Mouse (Mus musculus): ENCODE results near the gene Dtnbp1. TPM values are rescaled to one million over a fixed set of nuclear protein-coding genes. Genes with fewer than 3 reads are reported as not detected.

The Dtnbp1 gene
- total and polyA plus RNA-seq, 2 experiments, result 32.5 to 57.4 TPM

GRCm38 (mm10) chr13:44932307-44933264, 69.4 kb downstream of the Dtnbp1 start:
- no peak for TF ChIP-seq POLR2A (IDR thresholded peaks at IDR 0.05; ENCODE audit: extremely low read depth, insufficient read depth, low read length)
- TF ChIP-seq CTCF (IDR thresholded peaks at IDR 0.05; ENCODE audit: low read depth, low read length), result no peak
- Histone ChIP-seq H3K9ac (ENCODE audit: low read depth, low read length) (no peak overlapping the region), H3K27ac (replicated peaks; ENCODE audit: insufficient read depth, low read depth, low read length) (no peak overlapping the region), H3K27me3 (ENCODE audit: control insufficient read depth, insufficient read depth, low read length) (no peaks in the 10 kb centered on the region), H3K36me3 (ENCODE audit: control insufficient read depth, insufficient read depth, low read length) (peaks cover 9% of the 10 kb centered on the region; the same call in 1 of the 2 replicates), H3K4me3 (ENCODE audit: insufficient read depth, low read depth, low read length) (no peak overlapping the region), H3K4me1 (ENCODE audit: control insufficient read depth, insufficient read depth, low read length) (no peaks in the 10 kb centered on the region), H3K79me2 (ENCODE audit: control insufficient read depth, insufficient read depth, low read length) (no peaks in the 10 kb centered on the region; the same call in 1 of the 2 replicates)
- WGBS, result 90% methylated on average over 18 of the region's 18 CpGs
- no peak for DNase-seq (ENCODE audit: extremely low read depth, low read depth, low spot score)

GRCm38 (mm10) chr13:44926311-44926710, 75.6 kb downstream of the Dtnbp1 start:
- 59% methylated on average over 2 of the region's 2 CpGs for WGBS
- Histone ChIP-seq H3K27me3 (ENCODE audit: control insufficient read depth, insufficient read depth, low read length) (no peaks in the 10 kb centered on the region), H3K4me3 (ENCODE audit: insufficient read depth, low read depth, low read length) (no peak overlapping the region), H3K36me3 (ENCODE audit: control insufficient read depth, insufficient read depth, low read length) (peaks cover 34% of the 10 kb centered on the region), H3K4me1 (ENCODE audit: control insufficient read depth, insufficient read depth, low read length) (peaks cover 3% of the 10 kb centered on the region; the same call in 1 of the 2 replicates), H3K9ac (ENCODE audit: low read depth, low read length) (no peak overlapping the region), H3K79me2 (ENCODE audit: control insufficient read depth, insufficient read depth, low read length) (no peaks in the 10 kb centered on the region), H3K27ac (replicated peaks; ENCODE audit: insufficient read depth, low read depth, low read length) (no peak overlapping the region)
- DNase-seq (ENCODE audit: extremely low read depth, low read depth, low spot score), result no peak
- TF ChIP-seq CTCF (IDR thresholded peaks at IDR 0.05; ENCODE audit: low read depth, low read length), result no peak
- no peak for TF ChIP-seq POLR2A (IDR thresholded peaks at IDR 0.05; ENCODE audit: extremely low read depth, insufficient read depth, low read length)

- DNase-seq (ENCODE audit: extremely low read depth, low read depth, low spot score), result no peak
- Histone ChIP-seq H3K4me1 (ENCODE audit: control insufficient read depth, insufficient read depth, low read length) (peaks cover 3% of the 10 kb centered on the region; the same call in 1 of the 2 replicates), H3K79me2 (ENCODE audit: control insufficient read depth, insufficient read depth, low read length) (no peaks in the 10 kb centered on the region), H3K4me3 (ENCODE audit: insufficient read depth, low read depth, low read length) (no peak overlapping the region), H3K27ac (replicated peaks; ENCODE audit: insufficient read depth, low read depth, low read length) (no peak overlapping the region), H3K36me3 (ENCODE audit: control insufficient read depth, insufficient read depth, low read length) (peaks cover 44% of the 10 kb centered on the region), H3K27me3 (ENCODE audit: control insufficient read depth, insufficient read depth, low read length) (no peaks in the 10 kb centered on the region), H3K9ac (ENCODE audit: low read depth, low read length) (no peak overlapping the region)
- no peak for TF ChIP-seq POLR2A (IDR thresholded peaks at IDR 0.05; ENCODE audit: extremely low read depth, insufficient read depth, low read length)
- TF ChIP-seq CTCF (IDR thresholded peaks at IDR 0.05; ENCODE audit: low read depth, low read length), result no peak
- 97% methylated on average over 2 of the region's 2 CpGs for WGBS
Measured at GRCm38 (mm10) chr13:44925173-44925572, 76.8 kb downstream of the Dtnbp1 start.

- no peak for TF ChIP-seq CTCF (IDR thresholded peaks at IDR 0.05; ENCODE audit: low read depth, low read length)
- TF ChIP-seq POLR2A (IDR thresholded peaks at IDR 0.05; ENCODE audit: extremely low read depth, insufficient read depth, low read length), result no peak
- no peak overlapping the region for H3K27ac ChIP-seq (replicated peaks; ENCODE audit: insufficient read depth, low read depth, low read length)
- H3K79me2 ChIP-seq (ENCODE audit: control insufficient read depth, insufficient read depth, low read length), result no peaks in the 10 kb centered on the region
- H3K27me3 ChIP-seq (ENCODE audit: control insufficient read depth, insufficient read depth, low read length), result no peaks in the 10 kb centered on the region
- DNase-seq (ENCODE audit: extremely low read depth, low read depth, low spot score), result no peak
- peaks cover 3% of the 10 kb centered on the region; the same call in 1 of the 2 replicates for H3K4me1 ChIP-seq (ENCODE audit: control insufficient read depth, insufficient read depth, low read length)
- WGBS, result 74% methylated on average over 3 of the region's 3 CpGs
- no peak overlapping the region for H3K9ac ChIP-seq (ENCODE audit: low read depth, low read length)
- no peak overlapping the region for H3K4me3 ChIP-seq (ENCODE audit: insufficient read depth, low read depth, low read length)
- peaks cover 50% of the 10 kb centered on the region for H3K36me3 ChIP-seq (ENCODE audit: control insufficient read depth, insufficient read depth, low read length)
Measured at GRCm38 (mm10) chr13:44924042-44924441, 77.9 kb downstream of the Dtnbp1 start.

GRCm38 (mm10) chr13:44921721-44922120, 80.2 kb downstream of the Dtnbp1 start:
- H3K79me2 ChIP-seq (ENCODE audit: control insufficient read depth, insufficient read depth, low read length), result no peaks in the 10 kb centered on the region
- DNase-seq (ENCODE audit: extremely low read depth, low read depth, low spot score), result no peak
- no peak overlapping the region for H3K27ac ChIP-seq (replicated peaks; ENCODE audit: insufficient read depth, low read depth, low read length)
- H3K27me3 ChIP-seq (ENCODE audit: control insufficient read depth, insufficient read depth, low read length), result no peaks in the 10 kb centered on the region
- 97% methylated on average over 5 of the region's 5 CpGs for WGBS
- H3K4me3 ChIP-seq (ENCODE audit: insufficient read depth, low read depth, low read length), result no peak overlapping the region
- H3K9ac ChIP-seq (ENCODE audit: low read depth, low read length), result no peak overlapping the region
- peaks cover 47% of the 10 kb centered on the region for H3K36me3 ChIP-seq (ENCODE audit: control insufficient read depth, insufficient read depth, low read length)
- peaks cover 3% of the 10 kb centered on the region; the same call in 1 of the 2 replicates for H3K4me1 ChIP-seq (ENCODE audit: control insufficient read depth, insufficient read depth, low read length)
- TF ChIP-seq POLR2A (IDR thresholded peaks at IDR 0.05; ENCODE audit: extremely low read depth, insufficient read depth, low read length) (no peak), CTCF (IDR thresholded peaks at IDR 0.05; ENCODE audit: low read depth, low read length) (no peak)

Measured in liver, adult 2 months (tissue).